Comparison of ENCODE assay signal across 11 mouse cellular contexts in genomic region chr12:32616086-32616485, GRCm38 (mm10).
DNase-seq lines count a peak whose midpoint lies in the region; ATAC-seq lines count a peak whose summit lies in the region.
"Had no signal": no experiment of that assay in that cellular context is flagged by ENCODE, and none has a peak within 500 bp of the region (broad histone marks: within the 10 kb centered on the region; RNA-seq: fewer than 3 reads in every experiment).

No protein-coding gene starts in this region.

- 92% methylated on average over 5 of the region's 5 CpGs for WGBS in kidney, embryonic 14.5 days
- WGBS in midbrain, embryonic 11.5 days = 89% methylated on average over 5 of the region's 5 CpGs

- H3K4me3 ChIP-seq in kidney, embryonic 14.5 days (ENCODE audit: low read length) = no peak overlapping the region
- no peak overlapping the region for H3K4me3 ChIP-seq in midbrain, embryonic 11.5 days (ENCODE audit: low read depth, low read length)
- H3K4me3 ChIP-seq: heart, embryonic 13.5 days; hindbrain, embryonic 13.5 days had no signal

- H3K4me2 ChIP-seq in kidney, embryonic 14.5 days (replicated peaks; ENCODE audit: low read depth, low read length) = no peak overlapping the region
- no peak overlapping the region for H3K4me2 ChIP-seq in midbrain, embryonic 11.5 days
- H3K4me2 ChIP-seq: heart, embryonic 13.5 days; hindbrain, embryonic 13.5 days had no signal

- no peaks in the 10 kb centered on the region for H3K36me3 ChIP-seq in kidney, embryonic 14.5 days (ENCODE audit: control insufficient read depth, insufficient read depth, low read length)
- H3K36me3 ChIP-seq in midbrain, embryonic 11.5 days (ENCODE audit: control insufficient read depth, insufficient read depth, low read length) = no peaks in the 10 kb centered on the region
- H3K36me3 ChIP-seq: heart, embryonic 13.5 days; hindbrain, embryonic 13.5 days had no signal

- no peak for ATAC-seq in kidney, embryonic 14.5 days (ENCODE audit: low FRiP score, low TSS enrichment)
- no peak for ATAC-seq in midbrain, embryonic 11.5 days (ENCODE audit: low FRiP score)

- H3K9me3 ChIP-seq in kidney, embryonic 14.5 days (ENCODE audit: control insufficient read depth, low read length) = no peaks in the 10 kb centered on the region
- H3K9me3 ChIP-seq in midbrain, embryonic 11.5 days (ENCODE audit: control insufficient read depth, low read length) = no peaks in the 10 kb centered on the region

- no peaks in the 10 kb centered on the region for H3K4me1 ChIP-seq in kidney, embryonic 14.5 days (ENCODE audit: control insufficient read depth, insufficient read depth, low read length)
- H3K4me1 ChIP-seq in midbrain, embryonic 11.5 days (ENCODE audit: control insufficient read depth, insufficient read depth, low read length) = no peaks in the 10 kb centered on the region
- H3K4me1 ChIP-seq: heart, embryonic 13.5 days; hindbrain, embryonic 13.5 days had no signal

- H3K9ac ChIP-seq in kidney, embryonic 14.5 days (ENCODE audit: low read depth, low read length) = no peak overlapping the region
- H3K9ac ChIP-seq in midbrain, embryonic 11.5 days (ENCODE audit: low read length) = no peak overlapping the region
- H3K9ac ChIP-seq: heart, embryonic 13.5 days; hindbrain, embryonic 13.5 days had no signal

- no peak overlapping the region for H3K27ac ChIP-seq in kidney, embryonic 14.5 days (ENCODE audit: low read depth, low read length)
- H3K27ac ChIP-seq in midbrain, embryonic 11.5 days (ENCODE audit: low read depth, low read length) = no peak overlapping the region
- H3K27ac ChIP-seq: heart, embryonic 13.5 days; hindbrain, embryonic 13.5 days; stomach, postnatal 0 days had no signal

- DNase-seq in kidney, adult 11 months = peak; percentile 14
- peak; percentile 78 for DNase-seq in adrenal gland, postnatal 14 days
- peak; percentile 15 to 58 for DNase-seq in kidney, postnatal 25 days
- peak; percentile 19 to 23 for DNase-seq in lung, postnatal 4 days
- DNase-seq in urinary bladder, postnatal 25 days (ENCODE audit: low spot score) = no peak
- no peak for DNase-seq in midbrain, embryonic 11.5 days (ENCODE audit: low spot score, missing footprints)
- DNase-seq: cerebellum, adult 8-10 months had no signal

- H3K27me3 ChIP-seq in kidney, embryonic 14.5 days (ENCODE audit: control insufficient read depth, insufficient read depth, low read length) = no peaks in the 10 kb centered on the region
- no peaks in the 10 kb centered on the region for H3K27me3 ChIP-seq in midbrain, embryonic 11.5 days (ENCODE audit: control insufficient read depth, insufficient read depth, low read length)
- H3K27me3 ChIP-seq: heart, embryonic 13.5 days; hindbrain, embryonic 13.5 days had no signal

Comparison
In these comparisons a context has a peak if more than half of its experiments do, and no peak if none do; other contexts are left out.
1. DNase-seq: peak in kidney, adult 11 months (single experiment), adrenal gland, postnatal 14 days (single experiment), kidney, postnatal 25 days (2 of 2) and lung, postnatal 4 days (2 of 2); none in urinary bladder, postnatal 25 days (single experiment) and midbrain, embryonic 11.5 days (single experiment).